Mouse (Mus musculus): Measurements from ENCODE around the gene P4hb. TPM values are rescaled to one million over a fixed set of nuclear protein-coding genes. Genes with fewer than 3 reads are reported as not detected.

Gene P4hb
- 478 and 480 TPM in 2 replicates for polyA plus RNA-seq (2016; fragmentation: Nextera tagmentation; extraction: Ambion mirVana)

GRCm38 (mm10) chr11:120572752-120573584, at the start of gene P4hb:
P4hb (minus strand) TSS chr11:120573253.
- peaks cover 42% of the 10 kb centered on the region for H3K36me3 ChIP-seq
- H3K27ac ChIP-seq (ENCODE audit: poor library complexity, severe bottlenecking), result peak within 1 kb of the TSS; percentile 98
- peak within 1 kb of the TSS; percentile 88 for H3K4me2 ChIP-seq
- peak within 1 kb of the TSS; percentile 96 for H3K9ac ChIP-seq
- H3K4me3 ChIP-seq, result peak within 1 kb of the TSS; percentile 95
- under 1% methylated on average over 94 of the region's 94 CpGs for WGBS
- H3K9me3 ChIP-seq (replicated peaks), result no peaks in the 10 kb centered on the region
- peak; percentile 97 for ATAC-seq (ENCODE audit: insufficient number of reproducible peaks, low FRiP score)
- peaks cover 21% of the 10 kb centered on the region for H3K4me1 ChIP-seq (replicated peaks)
- no peaks in the 10 kb centered on the region for H3K27me3 ChIP-seq (replicated peaks)

- Histone ChIP-seq H3K9ac (no peak overlapping the region), H3K4me2 (no peak overlapping the region), H3K4me1 (replicated peaks) (peaks cover 28% of the 10 kb centered on the region), H3K36me3 (peaks cover 60% of the 10 kb centered on the region), H3K27ac (ENCODE audit: poor library complexity, severe bottlenecking) (no peak overlapping the region), H3K4me3 (no peak overlapping the region), H3K27me3 (replicated peaks) (no peaks in the 10 kb centered on the region), H3K9me3 (replicated peaks) (no peaks in the 10 kb centered on the region)
- 84% methylated on average over 6 of the region's 6 CpGs for WGBS
- ATAC-seq (ENCODE audit: insufficient number of reproducible peaks, low FRiP score), result no peak
Observed at GRCm38 (mm10) chr11:120622805-120623204, 49.8 kb upstream of the P4hb start.

- Histone ChIP-seq H3K9ac (no peak overlapping the region), H3K4me3 (no peak overlapping the region), H3K27ac (ENCODE audit: poor library complexity, severe bottlenecking) (no peak overlapping the region), H3K4me1 (replicated peaks) (peaks cover 32% of the 10 kb centered on the region), H3K36me3 (peaks cover 51% of the 10 kb centered on the region), H3K9me3 (replicated peaks) (no peaks in the 10 kb centered on the region), H3K27me3 (replicated peaks) (no peaks in the 10 kb centered on the region), H3K4me2 (no peak overlapping the region)
- no peak for ATAC-seq (ENCODE audit: insufficient number of reproducible peaks, low FRiP score)
- WGBS, result 90% methylated on average over 14 of the region's 14 CpGs
Observed at GRCm38 (mm10) chr11:120620195-120620594, 47.1 kb upstream of the P4hb start.

GRCm38 (mm10) chr11:120618619-120619535, 45.8 kb upstream of the P4hb start:
- no peak overlapping the region for H3K27ac ChIP-seq (ENCODE audit: poor library complexity, severe bottlenecking)
- no peak overlapping the region for H3K4me3 ChIP-seq
- 93% methylated on average over 25 of the region's 25 CpGs for WGBS

GRCm38 (mm10) chr11:120617519-120618112, 44.6 kb upstream of the P4hb start, which contains the start of gene Pcyt2:
Pcyt2 (minus strand) TSS chr11:120617936.
- Histone ChIP-seq H3K4me3 (peak within 1 kb of the TSS; percentile 84), H3K9ac (peak within 1 kb of the TSS; percentile 87), H3K9me3 (replicated peaks) (no peaks in the 10 kb centered on the region), H3K4me2 (peak within 1 kb of the TSS; percentile 89), H3K27ac (ENCODE audit: poor library complexity, severe bottlenecking) (peak within 1 kb of the TSS; percentile 75), H3K4me1 (replicated peaks) (peaks cover 27% of the 10 kb centered on the region), H3K27me3 (replicated peaks) (no peaks in the 10 kb centered on the region), H3K36me3 (peaks cover 70% of the 10 kb centered on the region)
- peak; percentile 97 for ATAC-seq (ENCODE audit: insufficient number of reproducible peaks, low FRiP score)
- under 1% methylated on average over 56 of the region's 56 CpGs for WGBS

More at GRCm38 (mm10) chr11:120618619-120619535, 45.8 kb upstream of the P4hb start:
- no peaks in the 10 kb centered on the region for H3K9me3 ChIP-seq (replicated peaks)
- peaks cover 29% of the 10 kb centered on the region for H3K4me1 ChIP-seq (replicated peaks)
- H3K36me3 ChIP-seq, result peaks cover 62% of the 10 kb centered on the region
- no peaks in the 10 kb centered on the region for H3K27me3 ChIP-seq (replicated peaks)
- no peak overlapping the region; the same call in 1 of the 2 replicates for H3K9ac ChIP-seq
- H3K4me2 ChIP-seq, result peak overlapping the region; percentile 89; the same call in 1 of the 2 replicates
- no peak for ATAC-seq (ENCODE audit: insufficient number of reproducible peaks, low FRiP score)

GRCm38 (mm10) chr11:120616617-120617294, 43.7 kb upstream of the P4hb start:
- Histone ChIP-seq H3K4me1 (replicated peaks) (peaks cover 27% of the 10 kb centered on the region), H3K27me3 (replicated peaks) (no peaks in the 10 kb centered on the region), H3K9me3 (replicated peaks) (no peaks in the 10 kb centered on the region), H3K36me3 (peaks cover 70% of the 10 kb centered on the region), H3K9ac (peak overlapping the region; percentile 87), H3K27ac (ENCODE audit: poor library complexity, severe bottlenecking) (peak overlapping the region; percentile 75; the same call in 1 of the 2 replicates), H3K4me2 (peak overlapping the region; percentile 89), H3K4me3 (peak overlapping the region; percentile 84)
- WGBS, result 28% methylated on average over 4 of the region's 4 CpGs
- ATAC-seq (ENCODE audit: insufficient number of reproducible peaks, low FRiP score), result no peak

GRCm38 (mm10) chr11:120615606-120616203, 42.7 kb upstream of the P4hb start:
- peaks cover 71% of the 10 kb centered on the region for H3K36me3 ChIP-seq
- no peak overlapping the region for H3K27ac ChIP-seq (ENCODE audit: poor library complexity, severe bottlenecking)
- peak overlapping the region; percentile 50; the same call in 1 of the 2 replicates for H3K9ac ChIP-seq
- WGBS, result 90% methylated on average over 11 of the region's 11 CpGs
- ATAC-seq (ENCODE audit: insufficient number of reproducible peaks, low FRiP score), result no peak
- no peak overlapping the region for H3K4me3 ChIP-seq
- H3K27me3 ChIP-seq (replicated peaks), result no peaks in the 10 kb centered on the region
- peaks cover 27% of the 10 kb centered on the region for H3K4me1 ChIP-seq (replicated peaks)
- no peak overlapping the region for H3K4me2 ChIP-seq
- H3K9me3 ChIP-seq (replicated peaks), result no peaks in the 10 kb centered on the region

GRCm38 (mm10) chr11:120615167-120615566, 42.1 kb upstream of the P4hb start:
- no peak overlapping the region for H3K4me2 ChIP-seq
- peaks cover 71% of the 10 kb centered on the region for H3K36me3 ChIP-seq
- H3K9ac ChIP-seq, result no peak overlapping the region
- no peak overlapping the region for H3K27ac ChIP-seq (ENCODE audit: poor library complexity, severe bottlenecking)
- H3K27me3 ChIP-seq (replicated peaks), result no peaks in the 10 kb centered on the region
- no peak overlapping the region for H3K4me3 ChIP-seq
- H3K9me3 ChIP-seq (replicated peaks), result no peaks in the 10 kb centered on the region
- 95% methylated on average over 6 of the region's 6 CpGs for WGBS
- ATAC-seq (ENCODE audit: insufficient number of reproducible peaks, low FRiP score), result no peak
- H3K4me1 ChIP-seq (replicated peaks), result peaks cover 27% of the 10 kb centered on the region

GRCm38 (mm10) chr11:120613976-120614375, 40.9 kb upstream of the P4hb start:
- H3K4me1 ChIP-seq (replicated peaks), result peaks cover 36% of the 10 kb centered on the region
- no peak for ATAC-seq (ENCODE audit: insufficient number of reproducible peaks, low FRiP score)
- 83% methylated on average over 8 of the region's 8 CpGs for WGBS
- no peak overlapping the region for H3K4me2 ChIP-seq
- no peaks in the 10 kb centered on the region; the same call in 1 of the 2 replicates for H3K27me3 ChIP-seq (replicated peaks)
- H3K4me3 ChIP-seq, result no peak overlapping the region
- no peak overlapping the region for H3K9ac ChIP-seq
- H3K27ac ChIP-seq (ENCODE audit: poor library complexity, severe bottlenecking), result no peak overlapping the region
- H3K9me3 ChIP-seq (replicated peaks), result no peaks in the 10 kb centered on the region
- peaks cover 67% of the 10 kb centered on the region for H3K36me3 ChIP-seq

- H3K4me3 ChIP-seq, result no peak overlapping the region
- H3K36me3 ChIP-seq, result peaks cover 63% of the 10 kb centered on the region
- H3K27ac ChIP-seq (ENCODE audit: poor library complexity, severe bottlenecking), result no peak overlapping the region
- WGBS, result 86% methylated on average over 10 of the region's 10 CpGs
- H3K9ac ChIP-seq, result no peak overlapping the region
- H3K4me1 ChIP-seq (replicated peaks), result peaks cover 41% of the 10 kb centered on the region
- ATAC-seq (ENCODE audit: insufficient number of reproducible peaks, low FRiP score), result no peak
- no peak overlapping the region for H3K4me2 ChIP-seq
- H3K9me3 ChIP-seq (replicated peaks), result no peaks in the 10 kb centered on the region
- no peaks in the 10 kb centered on the region; the same call in 1 of the 2 replicates for H3K27me3 ChIP-seq (replicated peaks)
Observed at GRCm38 (mm10) chr11:120613481-120613972, 40.5 kb upstream of the P4hb start.

Data from heart, embryonic 12.5 days (tissue).